Mouse (Mus musculus) forebrain, embryonic 14.5 days (tissue): ENCODE data around the gene Gda. TPM values are rescaled to one million over a fixed set of nuclear protein-coding genes. Genes with fewer than 3 reads are reported as not detected.

Source experiments
- ATAC-seq: fragments of 200-750 bp; cut with Nextera tagmentation; 2 replicates; pipeline ENCODE4 v1.8.0; 2017; ENCODE audit warnings: mild to moderate bottlenecking, moderate library complexity
- DNase-seq: peaks from one replicate; pipeline ENCODE4 v3.0.0-alpha.2; 2015; ENCODE audit warnings: low spot score
- H3K27ac ChIP-seq: fragments of 300-500 bp; sonication (generic); 2 replicates; pipeline ENCODE4 v1.5.1; 2014; ENCODE audit warnings: low read depth, mild to moderate bottlenecking, control low read depth, low read length, moderate library complexity
- H3K27me3 ChIP-seq: fragments of 300-500 bp; sonication (generic); replicated peaks from 2 replicates; pipeline ENCODE4 v1.6.1; 2014; ENCODE audit warnings: low read length, control low read depth, mixed read lengths; ENCODE audit not compliant: control insufficient read depth, insufficient read depth
- H3K36me3 ChIP-seq: fragments of 300-500 bp; sonication (generic); 2 replicates; pipeline ENCODE4 v1.6.1; 2014; ENCODE audit warnings: low read length, control low read depth; ENCODE audit not compliant: control insufficient read depth, insufficient read depth
- H3K4me1 ChIP-seq: fragments of 300-500 bp; sonication (generic); 2 replicates; pipeline ENCODE4 v1.6.1; 2014; ENCODE audit warnings: antibody characterized with exemption, low read length, control low read depth; ENCODE audit not compliant: control insufficient read depth, insufficient read depth
- H3K4me2 ChIP-seq: fragments of 300-500 bp; sonication (generic); 2 replicates; pipeline ENCODE4 v1.6.1; 2014; ENCODE audit warnings: mild to moderate bottlenecking, control low read depth, low read length
- H3K4me3 ChIP-seq: fragments of 300-500 bp; sonication (generic); 2 replicates; pipeline ENCODE4 v1.5.1; 2014; ENCODE audit warnings: low read depth, low read length, control low read depth
- H3K9ac ChIP-seq: fragments of 300-500 bp; sonication (generic); 2 replicates; pipeline ENCODE4 v1.6.1; 2014; ENCODE audit warnings: mild to moderate bottlenecking, low read length, control low read depth, moderate library complexity
- H3K9me3 ChIP-seq: fragments of 300-500 bp; sonication (generic); replicated peaks from 2 replicates; pipeline ENCODE4 v1.6.1; 2016; ENCODE audit warnings: low read length, control low read depth, mixed read lengths; ENCODE audit not compliant: control insufficient read depth
- WGBS: fragments of 180-500 bp; shearing (Covaris S2); extraction: QIAGEN DNeasy Blood & Tissue Kit; methylation state at CpG from one replicate; pipeline ENCODE4 v1.1.7; 2014; 5-methylcytosine and 5-hydroxymethylcytosine counted together
- polyA plus RNA-seq: library from polyadenylated mRNA; unstranded; fragments of >200 nt; fragmentation: Nextera tagmentation; extraction: Ambion mirVana; gene quantifications from 2 replicates; pipeline ENCODE4 v1.2.1, GENCODE M21; 2014

Gda gene
- polyA plus RNA-seq, 1 experiment from 2014 or later: 0.79 TPM

- ATAC-seq: no peak
- Histone ChIP-seq H3K27me3 (no peaks in the 10 kb centered on the region), H3K9ac (no peak overlapping the region), H3K4me2 (no peak overlapping the region), H3K4me1 (no peaks in the 10 kb centered on the region), H3K4me3 (no peak overlapping the region), H3K9me3 (no peaks in the 10 kb centered on the region), H3K36me3 (no peaks in the 10 kb centered on the region), H3K27ac (no peak overlapping the region)
- DNase-seq: no peak
- WGBS: 93% methylated on average over 3 of the region's 3 CpGs
These were observed 41.0 kb downstream of the Gda start for GRCm38 (mm10) chr19:21432286-21432685.

DNA sequence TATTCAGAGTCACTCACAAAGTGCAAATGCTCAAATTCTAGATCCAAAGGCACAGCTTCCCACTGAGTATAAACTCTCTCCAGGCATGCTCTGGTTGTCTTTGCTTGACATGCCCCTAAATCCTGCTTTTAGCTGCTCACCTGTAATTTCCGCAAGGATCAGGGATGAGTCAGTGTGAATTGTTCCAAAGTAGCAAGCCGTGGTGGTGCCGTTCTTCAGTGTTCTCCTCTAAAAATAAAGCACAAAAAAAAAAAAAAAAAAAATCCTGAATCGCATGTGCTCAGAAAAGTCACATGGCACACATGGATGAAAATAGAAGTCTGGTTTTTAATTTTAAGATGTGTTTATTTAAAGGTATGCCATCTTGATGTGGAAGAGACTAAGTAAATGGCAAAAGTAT is 47.9 kb downstream of the Gda start:
- Histone ChIP-seq H3K9ac (no peak overlapping the region), H3K27ac (no peak overlapping the region), H3K27me3 (no peaks in the 10 kb centered on the region), H3K4me3 (no peak overlapping the region), H3K36me3 (no peaks in the 10 kb centered on the region), H3K4me1 (no peaks in the 10 kb centered on the region), H3K9me3 (no peaks in the 10 kb centered on the region), H3K4me2 (no peak overlapping the region)
- WGBS: 96% methylated on average over 4 of the region's 4 CpGs
- no peak for ATAC-seq
- no peak for DNase-seq

DNA sequence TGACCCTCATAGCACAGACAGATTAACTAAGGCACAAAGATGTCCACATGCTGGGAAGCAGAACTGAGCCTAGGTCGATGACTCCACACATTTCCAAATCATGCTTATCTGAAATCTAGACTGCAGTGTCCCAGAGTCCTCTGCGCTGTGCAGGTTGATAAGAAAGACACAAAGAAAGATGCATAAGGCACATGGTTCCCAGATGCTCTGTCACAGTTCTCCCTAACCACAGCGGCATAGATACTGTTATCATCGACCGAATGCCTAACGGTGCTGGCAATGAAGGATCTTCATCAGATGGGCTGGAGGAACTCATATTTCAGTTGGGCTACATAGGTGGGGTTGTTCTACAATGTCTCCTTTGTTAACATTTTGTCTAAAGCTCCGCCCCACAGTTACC is 49.5 kb downstream of the Gda start:
- H3K4me2 ChIP-seq: no peak overlapping the region
- DNase-seq (no peak), ATAC-seq (no peak)
- no peak overlapping the region for H3K27ac ChIP-seq
- H3K4me1 ChIP-seq: no peaks in the 10 kb centered on the region
- no peaks in the 10 kb centered on the region for H3K36me3 ChIP-seq
- H3K9me3 ChIP-seq: no peaks in the 10 kb centered on the region
- H3K27me3 ChIP-seq: no peaks in the 10 kb centered on the region
- 92% methylated on average over 7 of the region's 7 CpGs for WGBS
- H3K4me3 ChIP-seq: no peak overlapping the region
- no peak overlapping the region for H3K9ac ChIP-seq

DNA sequence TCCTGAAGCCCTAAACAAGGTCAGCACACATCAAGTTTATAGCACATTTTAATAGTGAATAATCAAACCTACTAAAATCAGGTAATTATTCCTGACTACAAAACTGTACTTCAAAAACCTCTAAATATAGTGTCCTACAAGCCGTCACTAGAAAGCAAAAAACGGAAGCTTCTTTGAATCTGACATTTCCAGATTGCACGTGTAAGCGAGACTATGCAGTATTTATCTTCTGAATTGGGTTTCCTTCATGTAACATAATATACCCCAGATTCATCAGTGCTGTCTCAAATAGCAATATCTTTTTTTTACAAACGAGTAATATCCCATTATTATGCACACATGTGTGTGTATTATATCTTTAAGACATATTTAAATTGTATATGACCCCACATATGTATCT is 54.8 kb downstream of the Gda start:
- Histone ChIP-seq H3K9ac (no peak overlapping the region), H3K27me3 (no peaks in the 10 kb centered on the region), H3K4me1 (no peaks in the 10 kb centered on the region), H3K4me2 (no peak overlapping the region), H3K27ac (no peak overlapping the region), H3K36me3 (no peaks in the 10 kb centered on the region), H3K4me3 (no peak overlapping the region), H3K9me3 (no peaks in the 10 kb centered on the region)
- no peak for DNase-seq
- 94% methylated on average over 5 of the region's 5 CpGs for WGBS
- ATAC-seq: no peak

DNA sequence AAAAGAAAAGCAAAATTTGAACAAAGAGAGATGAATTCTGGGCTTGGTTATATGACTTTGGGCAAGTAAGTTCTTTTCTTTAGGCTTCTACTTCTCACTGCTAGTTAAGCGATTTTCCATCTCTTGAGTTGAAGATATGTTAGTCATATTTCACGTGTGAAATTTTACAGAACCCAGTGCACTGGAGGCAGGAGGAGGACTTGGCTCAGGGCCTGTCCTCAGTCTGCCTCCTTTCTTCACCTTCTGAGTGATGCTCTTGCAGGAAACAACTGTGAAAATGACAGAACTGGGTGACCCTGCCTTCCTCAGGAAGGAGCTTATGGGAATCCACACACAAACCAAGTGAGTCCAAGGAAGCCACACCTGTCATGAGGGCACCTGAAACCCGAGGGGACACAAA is 57.9 kb downstream of the Gda start:
- no peak overlapping the region for H3K9ac ChIP-seq
- 81% methylated on average over 3 of the region's 3 CpGs for WGBS
- no peak for ATAC-seq

GRCm38 (mm10) chr19:21409178-21409577 is 64.1 kb downstream of the Gda start:
- Histone ChIP-seq H3K9me3 (no peaks in the 10 kb centered on the region), H3K36me3 (no peaks in the 10 kb centered on the region), H3K27ac (no peak overlapping the region), H3K27me3 (no peaks in the 10 kb centered on the region), H3K9ac (no peak overlapping the region), H3K4me1 (no peaks in the 10 kb centered on the region), H3K4me3 (no peak overlapping the region), H3K4me2 (no peak overlapping the region)
- DNase-seq (no peak), ATAC-seq (no peak)
- WGBS: 96% methylated on average over 4 of the region's 4 CpGs

More for the DNA sequence above, 57.9 kb downstream of the Gda start:
- DNase-seq: no peak
- Histone ChIP-seq H3K27ac (no peak overlapping the region), H3K4me2 (no peak overlapping the region), H3K36me3 (no peaks in the 10 kb centered on the region), H3K27me3 (no peaks in the 10 kb centered on the region), H3K9me3 (no peaks in the 10 kb centered on the region), H3K4me3 (no peak overlapping the region), H3K4me1 (no peaks in the 10 kb centered on the region)

DNA sequence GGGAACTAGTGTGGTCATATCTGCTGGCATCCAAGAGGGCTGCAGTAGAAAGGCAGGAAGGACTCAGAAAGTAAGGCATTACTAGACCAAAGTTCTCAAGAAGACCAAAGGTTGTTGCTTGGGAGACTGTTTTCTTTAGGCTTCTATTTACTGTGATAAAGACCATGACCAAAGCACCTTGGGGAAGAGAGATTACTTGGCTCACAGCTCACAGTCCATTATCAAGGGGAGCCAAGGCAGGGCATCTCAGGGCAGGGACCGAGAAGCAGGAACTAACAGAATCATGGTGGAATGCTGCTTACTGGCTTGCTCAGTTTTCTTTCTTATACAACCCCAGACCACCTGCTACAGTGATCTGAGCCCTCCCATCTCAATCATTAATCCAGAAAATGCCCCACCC is 65.9 kb downstream of the Gda start:
- no peak overlapping the region for H3K4me3 ChIP-seq
- no peak for DNase-seq
- no peaks in the 10 kb centered on the region for H3K9me3 ChIP-seq
- H3K27ac ChIP-seq: no peak overlapping the region
- no peaks in the 10 kb centered on the region for H3K27me3 ChIP-seq
- H3K36me3 ChIP-seq: no peaks in the 10 kb centered on the region
- no peaks in the 10 kb centered on the region for H3K4me1 ChIP-seq
- no peak overlapping the region for H3K4me2 ChIP-seq
- 84% methylated on average over 1 of the region's 1 CpGs for WGBS
- H3K9ac ChIP-seq: no peak overlapping the region
- no peak for ATAC-seq

GRCm38 (mm10) chr19:21397994-21398393 is 75.3 kb downstream of the Gda start:
- H3K4me2 ChIP-seq: no peak overlapping the region
- H3K9ac ChIP-seq: no peak overlapping the region
- H3K27me3 ChIP-seq: no peaks in the 10 kb centered on the region
- no peaks in the 10 kb centered on the region for H3K4me1 ChIP-seq
- no peaks in the 10 kb centered on the region for H3K36me3 ChIP-seq
- no peaks in the 10 kb centered on the region for H3K9me3 ChIP-seq
- no peak overlapping the region for H3K4me3 ChIP-seq
- no peak overlapping the region for H3K27ac ChIP-seq
- ATAC-seq (no peak), DNase-seq (no peak)

DNA sequence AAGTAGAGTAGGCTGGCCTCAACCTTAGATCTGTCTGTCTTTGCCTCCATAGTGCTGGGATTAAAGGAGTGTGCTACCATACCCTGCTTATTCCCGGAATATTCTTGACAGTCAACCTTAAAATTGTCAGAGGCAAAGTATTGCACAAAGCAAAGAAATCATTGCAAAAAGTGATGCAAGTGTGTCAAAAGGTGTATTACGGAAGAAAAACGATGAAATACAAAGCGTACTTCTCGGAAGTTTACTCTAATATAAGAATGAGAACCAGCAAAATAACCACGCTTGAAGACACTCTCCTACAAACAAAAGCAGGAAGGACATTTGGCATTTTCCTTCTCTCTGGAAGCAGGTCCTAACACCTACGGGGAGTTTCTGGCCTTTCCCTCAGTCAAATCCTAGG is 76.9 kb downstream of the Gda start:
- no peak for ATAC-seq
- H3K27me3 ChIP-seq: no peaks in the 10 kb centered on the region
- 95% methylated on average over 7 of the region's 7 CpGs for WGBS

GRCm38 (mm10) chr19:21390904-21391303 is 82.3 kb downstream of the Gda start:
- no peak overlapping the region for H3K4me2 ChIP-seq
- no peaks in the 10 kb centered on the region for H3K27me3 ChIP-seq
- 88% methylated on average over 7 of the region's 7 CpGs for WGBS
- no peaks in the 10 kb centered on the region for H3K36me3 ChIP-seq
- H3K27ac ChIP-seq: no peak overlapping the region
- ATAC-seq (no peak), DNase-seq (no peak)
- no peak overlapping the region for H3K9ac ChIP-seq
- no peaks in the 10 kb centered on the region for H3K4me1 ChIP-seq
- H3K4me3 ChIP-seq: no peak overlapping the region
- H3K9me3 ChIP-seq: no peaks in the 10 kb centered on the region

More for the DNA sequence above, 76.9 kb downstream of the Gda start:
- no peak for DNase-seq
- no peak overlapping the region for H3K4me2 ChIP-seq
- H3K36me3 ChIP-seq: no peaks in the 10 kb centered on the region
- no peak overlapping the region for H3K27ac ChIP-seq
- no peaks in the 10 kb centered on the region for H3K9me3 ChIP-seq
- no peak overlapping the region for H3K4me3 ChIP-seq
- H3K4me1 ChIP-seq: no peaks in the 10 kb centered on the region
- H3K9ac ChIP-seq: no peak overlapping the region
